Mouse (Mus musculus) liver, adult (tissue): ENCODE measurements around the gene Sik1.

Source experiments
- GATA4 ChIP-seq: IDR thresholded peaks from 2 replicates; pipeline ENCODE4 v1.6.1; 2014; ENCODE audit warnings: mild to moderate bottlenecking, low read length; ENCODE audit not compliant: insufficient replicate concordance

The Sik1 gene

GRCm38 (mm10) chr17:31834320-31835065 lies 21.1 kb downstream of the Sik1 start:
- no peak for TF ChIP-seq GATA4

DNA sequence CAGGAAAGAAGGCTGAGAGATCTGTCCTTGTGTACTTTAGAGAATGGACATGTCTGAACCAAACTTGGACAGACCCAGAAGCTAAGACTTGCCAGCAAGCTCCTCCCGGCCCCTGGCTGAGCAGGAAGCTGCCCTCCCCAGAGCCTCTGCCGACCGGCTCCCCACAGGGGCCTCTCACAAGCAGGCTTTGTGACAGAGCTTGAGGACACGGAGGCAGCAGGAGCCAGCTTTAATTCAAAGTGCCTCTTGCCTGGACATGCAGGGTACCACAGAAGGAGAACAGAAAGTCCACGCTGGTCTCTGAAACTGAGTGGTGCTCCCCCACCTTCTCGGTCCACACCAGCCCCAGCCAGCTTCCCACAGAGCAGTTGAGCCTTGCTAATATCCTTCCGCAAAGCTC lies 21.9 kb downstream of the Sik1 start:
- no peak for TF ChIP-seq GATA4

- no peak for TF ChIP-seq GATA4
Observed at GRCm38 (mm10) chr17:31832577-31832964, 23.0 kb downstream of the Sik1 start.

GRCm38 (mm10) chr17:31831866-31832576 lies 23.6 kb downstream of the Sik1 start:
- no peak for TF ChIP-seq GATA4

DNA sequence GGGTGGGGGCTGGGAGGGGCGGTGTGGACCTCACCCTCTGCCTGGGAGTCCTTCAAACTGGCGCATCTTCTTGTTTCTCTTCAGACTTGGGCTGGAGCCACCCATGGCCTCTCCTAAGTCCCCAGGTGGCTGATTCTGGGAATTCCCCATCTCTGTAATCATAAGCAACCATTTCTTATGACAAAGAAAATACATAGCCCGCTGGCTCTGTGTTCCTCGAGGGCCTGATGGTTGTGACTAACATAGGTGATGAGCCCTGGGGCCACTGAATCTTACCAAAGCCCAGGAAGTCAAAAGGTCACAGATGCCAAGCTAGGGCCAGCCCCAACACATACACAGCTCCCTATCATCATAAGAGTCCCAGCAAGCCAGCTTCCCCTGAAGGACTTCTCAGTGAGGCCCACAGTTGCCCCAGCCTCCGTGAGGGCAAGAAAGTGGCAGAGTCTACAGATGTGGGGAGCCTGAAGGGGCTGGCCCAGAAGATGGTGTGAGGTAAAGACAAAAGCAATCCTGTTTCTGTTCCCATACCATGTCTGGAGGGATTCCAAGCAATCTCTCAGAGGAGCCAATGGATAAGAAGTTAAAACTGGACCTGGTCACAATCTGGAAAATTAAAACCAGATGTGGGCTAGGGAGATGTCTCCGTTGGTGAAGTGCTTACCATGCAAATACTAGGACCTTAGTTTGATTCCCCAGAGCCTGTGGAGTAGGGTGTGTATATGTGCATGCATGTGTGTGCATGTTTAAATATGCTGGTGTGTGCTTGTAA lies 24.3 kb downstream of the Sik1 start:
- TF ChIP-seq GATA4, result no peak

DNA sequence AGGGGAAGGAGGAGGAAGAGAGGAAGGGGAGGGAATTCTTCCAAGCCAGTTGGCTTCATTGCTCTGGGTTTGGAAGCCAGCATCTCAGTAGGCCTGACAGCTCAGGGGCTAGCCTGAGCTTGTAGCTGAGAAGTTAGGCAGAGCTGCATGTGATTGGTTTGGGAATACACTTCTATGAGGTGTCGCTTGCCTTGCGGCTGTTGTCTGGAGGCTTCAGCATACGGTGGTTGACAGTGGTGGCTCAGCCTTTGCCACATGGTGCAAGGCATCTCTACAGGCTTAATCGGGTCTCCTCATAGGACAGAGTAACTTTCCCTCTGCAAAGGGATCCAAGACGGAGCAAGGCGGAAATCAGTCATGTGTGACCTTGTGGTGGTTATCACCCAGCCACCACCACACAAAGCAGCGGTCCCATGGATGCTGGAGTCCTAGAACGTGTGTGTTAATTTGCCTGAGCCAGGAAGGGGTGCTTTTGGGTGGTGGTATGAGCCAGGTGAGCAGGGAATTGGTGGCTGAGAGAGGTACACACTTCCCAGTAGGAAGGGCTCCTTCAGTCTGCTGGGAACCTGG lies 25.0 kb downstream of the Sik1 start:
- TF ChIP-seq GATA4, result no peak

- TF ChIP-seq GATA4, result no peak
Observed at GRCm38 (mm10) chr17:31828916-31829315, 26.7 kb downstream of the Sik1 start.

DNA sequence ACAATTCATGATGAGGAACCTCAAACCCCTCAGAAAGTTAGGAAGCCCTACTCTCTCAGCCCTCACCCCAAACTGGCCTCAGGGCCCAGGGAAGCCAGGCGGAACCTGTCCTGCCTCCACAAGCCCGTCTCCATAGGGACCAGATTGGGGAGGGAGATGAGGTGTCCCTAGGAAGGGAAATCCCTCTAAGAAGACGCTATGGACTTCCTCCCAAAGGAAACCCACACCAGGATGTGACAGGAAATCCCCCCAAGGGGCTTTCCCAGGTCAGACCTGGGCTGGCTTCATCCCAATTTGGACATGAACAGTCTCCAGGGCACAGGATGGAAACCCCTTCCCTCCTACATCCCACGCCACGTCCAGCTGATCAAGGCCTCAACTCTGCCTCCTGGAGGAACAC lies 27.5 kb downstream of the Sik1 start:
- TF ChIP-seq GATA4, result peak; percentile 32; the same call in 1 of the 2 replicates

DNA sequence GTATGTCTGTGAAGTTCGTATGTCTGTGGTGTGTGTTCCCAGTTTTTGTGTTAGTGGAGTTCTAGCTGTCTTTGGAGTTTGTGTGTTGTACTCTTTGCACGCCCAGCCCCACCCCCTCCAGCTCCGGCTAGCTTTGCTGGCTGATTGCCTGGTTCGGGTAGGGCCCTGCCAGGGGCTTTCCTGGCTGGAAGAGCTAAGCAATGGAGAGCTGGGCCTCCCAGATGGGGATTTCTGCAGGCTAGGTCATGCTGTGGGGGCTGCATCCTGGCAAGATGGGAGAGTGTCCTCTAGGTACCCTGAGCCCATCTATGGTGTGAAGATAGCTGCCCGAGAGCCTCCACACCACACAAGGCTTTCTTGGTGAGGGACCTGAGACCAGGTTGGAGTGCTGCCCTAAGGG lies 28.4 kb downstream of the Sik1 start:
- no peak for TF ChIP-seq GATA4

GRCm38 (mm10) chr17:31826669-31827068 lies 28.9 kb downstream of the Sik1 start:
- no peak for TF ChIP-seq GATA4

GRCm38 (mm10) chr17:31825678-31826077 lies 29.9 kb downstream of the Sik1 start:
- TF ChIP-seq GATA4, result no peak

GRCm38 (mm10) chr17:31824812-31825211 lies 30.8 kb downstream of the Sik1 start:
- TF ChIP-seq GATA4, result no peak

- no peak for TF ChIP-seq GATA4
Observed at GRCm38 (mm10) chr17:31821136-31821933, 34.3 kb downstream of the Sik1 start.

GRCm38 (mm10) chr17:31820099-31820846 lies 35.3 kb downstream of the Sik1 start:
- TF ChIP-seq GATA4, result no peak
